8 mouse cellular contexts compared by ENCODE assay signal in the genomic region with DNA sequence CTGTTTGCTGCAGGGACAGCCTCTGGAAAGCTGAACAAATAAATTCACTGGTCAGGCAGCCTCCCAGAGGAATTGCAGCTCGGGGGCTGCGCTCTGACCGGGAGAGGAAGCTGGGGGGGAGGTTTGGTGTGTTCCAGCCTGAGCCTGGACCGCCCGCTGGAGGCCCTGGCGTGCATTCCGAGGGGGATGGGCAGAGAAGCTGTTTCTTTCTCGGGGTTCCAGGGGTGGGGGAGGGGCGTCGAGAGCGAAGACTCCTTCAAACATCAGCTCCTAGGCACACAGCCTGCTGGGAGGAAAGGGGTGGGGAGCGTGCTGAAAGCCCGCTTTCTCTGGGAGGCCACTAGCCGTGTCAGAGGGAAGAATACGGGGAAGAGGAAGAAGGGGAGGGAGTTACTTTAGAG. TPM values are rescaled to one million over a fixed set of nuclear protein-coding genes. Genes with fewer than 3 reads are reported as not detected.
DNase-seq lines count a peak whose midpoint lies in the region; ATAC-seq and TF ChIP-seq lines count a peak whose summit lies in the region.

No protein-coding gene starts in this region.

- no peak for TF ChIP-seq CTCF in cortical plate, adult 2 months (IDR thresholded peaks at IDR 0.05; ENCODE audit: extremely low read depth, insufficient read depth, low read length)
- no peak for TF ChIP-seq CTCF in hindbrain, postnatal 0 days (IDR thresholded peaks at IDR 0.05; ENCODE audit: low read depth)

- H3K4me2 ChIP-seq in hindbrain, postnatal 0 days (ENCODE audit: low read depth, low read length) = peak overlapping the region; percentile 73

- H3K4me1 ChIP-seq in cortical plate, adult 2 months (ENCODE audit: control insufficient read depth, insufficient read depth, low read length) = peaks cover 5% of the 10 kb centered on the region
- peaks cover 17% of the 10 kb centered on the region for H3K4me1 ChIP-seq in hindbrain, postnatal 0 days (ENCODE audit: insufficient read depth, low read length)

- H3K9me3 ChIP-seq in hindbrain, postnatal 0 days (ENCODE audit: low read length) = no peaks in the 10 kb centered on the region

- intact Hi-C loops in left cerebral cortex, postnatal 10 days (cut with DNase I) = no loop called here

- no peaks in the 10 kb centered on the region for H3K36me3 ChIP-seq in hindbrain, postnatal 0 days (ENCODE audit: insufficient read depth, low read length)

- no peaks in the 10 kb centered on the region for H3K27me3 ChIP-seq in hindbrain, postnatal 0 days (ENCODE audit: insufficient read depth, low read length)

- peak overlapping the region; percentile 51; the same call in 1 of the 2 replicates for H3K27ac ChIP-seq in cortical plate, adult 2 months (ENCODE audit: insufficient read depth, low read length)
- peak overlapping the region; percentile 98 for H3K27ac ChIP-seq in hindbrain, postnatal 0 days

- no peak overlapping the region for H3K4me3 ChIP-seq in cortical plate, adult 2 months (ENCODE audit: insufficient read depth, low read length)
- H3K4me3 ChIP-seq in hindbrain, postnatal 0 days (ENCODE audit: low read length) = peak overlapping the region; percentile 91

- H3K9ac ChIP-seq in hindbrain, postnatal 0 days (replicated peaks; ENCODE audit: low read length) = peak overlapping the region; percentile 41; the same call in 1 of the 2 replicates

- WGBS in hindbrain, postnatal 0 days = 1% methylated on average over 15 of the region's 15 CpGs

- ATAC-seq in hindbrain, postnatal 0 days = peak; percentile 54

- DNase-seq in ZHBTc4 (ENCODE audit: low read depth, low spot score) = peak; percentile 88
- DNase-seq in gastrocnemius, adult 8-10 months (ENCODE audit: low spot score in 2 of 2) = peak; percentile 19 to 50
- DNase-seq in hindbrain, postnatal 0 days (ENCODE audit: low spot score) = peak; percentile 89
- peak; percentile 76 to 94 for DNase-seq in left cerebral cortex, postnatal 10 days (ENCODE audit: extremely low spot score in 1 of 2, low spot score in 2 of 2)
- DNase-seq in lung, postnatal 36 days = peak; percentile 85
- DNase-seq in right cerebral cortex, postnatal 36 days (ENCODE audit: low spot score in 2 of 2) = peak; percentile 56 to 72
- DNase-seq in natural killer cell, adult 2 months (ENCODE audit: low spot score in 2 of 2) = no peak

- 0 out of 2 replicates have a peak, but pooled peaks have one; percentile 43 for TF ChIP-seq POLR2A in cortical plate, adult 2 months (IDR thresholded peaks at IDR 0.05; ENCODE audit: extremely low read depth, insufficient read depth, low read length)

RNA-seq across cellular contexts. Expression of a gene that starts 3.9 kb away (rescaled TPM):
- 6.5 and 7.1 TPM in 2 replicates for polyA plus RNA-seq in cortical plate, adult 2 months (2012; rRNA removed)
- total RNA-seq in gastrocnemius, adult 8-10 months (2022) = under 1 TPM; 0.46 to 0.88 (median 0.84) TPM
- total RNA-seq in hindbrain, postnatal 0 days (2014; rRNA removed) = 17.4 TPM in 2 replicates
- polyA plus RNA-seq in hindbrain, postnatal 0 days (2015; fragmentation: Nextera tagmentation; extraction: Ambion mirVana) = 15.8 and 16.1 TPM in 2 replicates
- total RNA-seq in left cerebral cortex, postnatal 10 days (2021) = 10 to 100 TPM; 10.6 to 10.9 TPM

RNA-seq across cellular contexts. Expression of a gene that starts 4.4 kb away (rescaled TPM):
- 2.8 and 3.7 TPM in 2 replicates for polyA plus RNA-seq in cortical plate, adult 2 months (2012; rRNA removed)
- not detected for total RNA-seq in gastrocnemius, adult 8-10 months (2022)
- total RNA-seq in hindbrain, postnatal 0 days (2014; rRNA removed) = 2.3 and 3.9 TPM in 2 replicates
- polyA plus RNA-seq in hindbrain, postnatal 0 days (2015; fragmentation: Nextera tagmentation; extraction: Ambion mirVana) = 3.6 and 4.0 TPM in 2 replicates
- 1 to 10 TPM; 3.4 to 3.7 TPM for total RNA-seq in left cerebral cortex, postnatal 10 days (2021)

RNA-seq across cellular contexts. Expression of a gene that starts 13.1 kb away (rescaled TPM):
- 17.0 and 18.6 TPM in 2 replicates for polyA plus RNA-seq in cortical plate, adult 2 months (2012; rRNA removed)
- under 1 TPM; 0.34 to 0.58 (median 0.49) TPM for total RNA-seq in gastrocnemius, adult 8-10 months (2022)
- total RNA-seq in hindbrain, postnatal 0 days (2014; rRNA removed) = 49.7 and 50.2 TPM in 2 replicates
- polyA plus RNA-seq in hindbrain, postnatal 0 days (2015; fragmentation: Nextera tagmentation; extraction: Ambion mirVana) = 9.7 and 10.1 TPM in 2 replicates
- 10 to 100 TPM; 35.3 to 38.0 TPM for total RNA-seq in left cerebral cortex, postnatal 10 days (2021)

RNA-seq across cellular contexts. Expression of a gene that starts 34.5 kb away (rescaled TPM):
- polyA plus RNA-seq in cortical plate, adult 2 months (2012; rRNA removed) = 72.3 and 81.3 TPM in 2 replicates
- under 1 TPM in 1 of 4 experiments, not detected in 3; 0.22 TPM for total RNA-seq in gastrocnemius, adult 8-10 months (2022)
- total RNA-seq in hindbrain, postnatal 0 days (2014; rRNA removed) = 64.5 and 72.2 TPM in 2 replicates
- 83.8 and 91.3 TPM in 2 replicates for polyA plus RNA-seq in hindbrain, postnatal 0 days (2015; fragmentation: Nextera tagmentation; extraction: Ambion mirVana)
- 10 to 100 TPM; 37.5 to 53.4 TPM for total RNA-seq in left cerebral cortex, postnatal 10 days (2021)

RNA-seq across cellular contexts. Expression of a gene that starts 53.4 kb away (rescaled TPM):
- polyA plus RNA-seq in cortical plate, adult 2 months (2012; rRNA removed) = not detected in 2 replicates
- total RNA-seq in gastrocnemius, adult 8-10 months (2022) = not detected
- not detected in 2 replicates for total RNA-seq in hindbrain, postnatal 0 days (2014; rRNA removed)
- polyA plus RNA-seq in hindbrain, postnatal 0 days (2015; fragmentation: Nextera tagmentation; extraction: Ambion mirVana) = not detected in 2 replicates
- not detected for total RNA-seq in left cerebral cortex, postnatal 10 days (2021)

Comparison
In these comparisons a context has a peak if more than half of its experiments do, and no peak if none do; other contexts are left out.
1. DNase-seq: peak in ZHBTc4 (single experiment), gastrocnemius, adult 8-10 months (2 of 2), hindbrain, postnatal 0 days (single experiment), left cerebral cortex, postnatal 10 days (2 of 2), lung, postnatal 36 days (single experiment) and right cerebral cortex, postnatal 36 days (2 of 2); none in natural killer cell, adult 2 months (0 of 2).
2. RNA of a gene that starts 13.1 kb away (total RNA-seq): 49.7 to 50.2 TPM in hindbrain, postnatal 0 days and 35.3 to 38.0 TPM in left cerebral cortex, postnatal 10 days; 0.34 to 0.58 TPM in gastrocnemius, adult 8-10 months; every median in the first group is over 10 times any median in the second.